Mouse (Mus musculus) heart, postnatal 0 days (tissue): ENCODE results near the gene Arl14. TPM values are rescaled to one million over a fixed set of nuclear protein-coding genes. Genes with fewer than 3 reads are reported as not detected.

Experiments used
- ATAC-seq: fragments of 200-750 bp; cut with Nextera tagmentation; 2 replicates; pipeline ENCODE4 v1.8.0; 2017; ENCODE audit warnings: low read depth, moderate number of reproducible peaks, moderate library complexity; ENCODE audit not compliant: insufficient read depth
- DNase-seq: peaks from one replicate; pipeline ENCODE4 v3.0.0-alpha.2; 2016; ENCODE audit warnings: low spot score
- H3K27ac ChIP-seq: fragments of 300-500 bp; sonication (generic); 2 replicates; pipeline ENCODE4 v1.5.1; 2014; ENCODE audit warnings: low read depth, mild to moderate bottlenecking
- H3K27me3 ChIP-seq: fragments of 300-500 bp; sonication (generic); 2 replicates; pipeline ENCODE4 v1.6.1; 2014; ENCODE audit warnings: low read length, mixed read lengths; ENCODE audit not compliant: control insufficient read depth, insufficient read depth
- H3K36me3 ChIP-seq: fragments of 300-500 bp; sonication (generic); replicated peaks from 2 replicates; pipeline ENCODE4 v1.6.1; 2014; ENCODE audit warnings: low read length, mixed read lengths; ENCODE audit not compliant: control insufficient read depth, insufficient read depth
- H3K4me1 ChIP-seq: fragments of 300-500 bp; sonication (generic); 2 replicates; pipeline ENCODE4 v1.6.1; 2014; ENCODE audit warnings: antibody characterized with exemption; ENCODE audit not compliant: control insufficient read depth, insufficient read depth
- H3K4me2 ChIP-seq: fragments of 300-500 bp; sonication (generic); 2 replicates; pipeline ENCODE4 v1.6.1; 2014; ENCODE audit warnings: low read depth, mild to moderate bottlenecking, low read length, moderate library complexity
- H3K4me3 ChIP-seq: fragments of 300-500 bp; sonication (generic); 2 replicates; pipeline ENCODE4 v1.5.1; 2014; ENCODE audit warnings: low read depth, low read length
- H3K9ac ChIP-seq: fragments of 300-500 bp; sonication (generic); replicated peaks from 2 replicates; pipeline ENCODE4 v1.6.1; 2014; ENCODE audit warnings: low read depth, low read length, mixed read lengths
- H3K9me3 ChIP-seq: fragments of 300-500 bp; sonication (generic); replicated peaks from 2 replicates; pipeline ENCODE4 v1.6.1; 2016; ENCODE audit warnings: low read length; ENCODE audit not compliant: control insufficient read depth
- CTCF ChIP-seq: IDR thresholded peaks from 2 replicates; pipeline ENCODE4 v1.5.1; 2016; ENCODE audit warnings: antibody characterized with exemption, control low read depth, low read depth
- EP300 ChIP-seq: IDR thresholded peaks from 2 replicates; pipeline ENCODE4 v1.6.1; 2016; ENCODE audit warnings: antibody characterized with exemption, low read depth
- WGBS: fragments of 180-500 bp; shearing (Covaris S2); extraction: QIAGEN DNeasy Blood & Tissue Kit; methylation state at CpG from one replicate; pipeline ENCODE4 v1.1.7; 2014; 5-methylcytosine and 5-hydroxymethylcytosine counted together
- polyA plus RNA-seq: library from polyadenylated mRNA; unstranded; fragments of >200 nt; fragmentation: Nextera tagmentation; extraction: Ambion mirVana; gene quantifications from 2 replicates; pipeline ENCODE4 v1.2.1, GENCODE M21; 2015
- total RNA-seq: library from RNA; depleted of rRNA; stranded (reverse); fragments of >200 nt; gene quantifications from 2 replicates; pipeline ENCODE4 v1.2.3, GENCODE M21; 2014; ENCODE audit warnings: low replicate concordance

Arl14 gene
- total and polyA plus RNA-seq, 2 experiments from 2014 or later, result not detected

DNA sequence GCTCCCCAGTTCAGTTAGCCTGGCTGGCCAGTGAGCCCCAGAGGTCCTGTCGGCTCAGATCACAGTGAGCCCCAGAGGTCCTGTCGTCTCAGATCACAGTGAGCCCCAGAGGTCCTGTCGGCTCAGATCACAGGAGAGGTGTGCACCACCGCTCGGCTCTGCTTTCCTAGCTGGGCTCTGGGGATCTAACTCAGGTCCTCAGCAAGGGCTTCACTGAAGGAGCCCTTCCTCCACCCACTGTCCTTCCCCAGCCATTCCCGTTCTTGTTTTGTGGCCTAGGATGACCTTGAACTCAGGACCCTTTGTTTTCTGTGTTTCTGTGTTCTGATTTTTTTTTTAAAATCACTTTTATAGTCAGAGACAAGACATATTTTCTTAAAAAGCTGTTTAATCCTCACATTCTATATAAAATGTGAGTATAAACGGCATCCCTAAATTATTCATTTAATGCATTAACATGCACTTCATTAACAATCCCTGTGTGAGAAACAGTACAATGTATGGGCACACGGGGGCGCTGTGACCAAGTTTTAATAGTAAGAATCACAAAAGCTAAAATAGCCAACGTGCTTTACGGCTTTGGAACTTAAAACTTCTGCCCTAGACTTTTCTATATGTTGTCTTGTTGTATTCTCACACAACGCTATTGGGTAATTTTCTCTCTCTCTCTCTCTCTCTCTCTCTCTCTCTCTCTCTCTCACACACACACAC, 16.1 kb downstream of the Arl14 start:
- Histone ChIP-seq H3K9ac (no peak overlapping the region), H3K9me3 (no peaks in the 10 kb centered on the region), H3K4me1 (no peaks in the 10 kb centered on the region), H3K27ac (no peak overlapping the region), H3K36me3 (no peaks in the 10 kb centered on the region), H3K4me3 (no peak overlapping the region), H3K27me3 (no peaks in the 10 kb centered on the region), H3K4me2 (no peak overlapping the region)
- WGBS, result 42% methylated on average over 12 of the region's 12 CpGs
- no peak for ATAC-seq
- DNase-seq, result peak; percentile 43
- TF ChIP-seq EP300 (no peak), CTCF (peak; percentile 64)

- Histone ChIP-seq H3K36me3 (no peaks in the 10 kb centered on the region), H3K4me3 (no peak overlapping the region), H3K27me3 (no peaks in the 10 kb centered on the region), H3K27ac (no peak overlapping the region), H3K9ac (no peak overlapping the region), H3K4me1 (no peaks in the 10 kb centered on the region), H3K4me2 (no peak overlapping the region), H3K9me3 (no peaks in the 10 kb centered on the region)
- ATAC-seq, result no peak
- no peak for DNase-seq
- WGBS, result 67% methylated on average over 5 of the region's 5 CpGs
- no peak for TF ChIP-seq CTCF
- no peak for TF ChIP-seq EP300
Measured at GRCm38 (mm10) chr3:69239246-69239645, 17.0 kb downstream of the Arl14 start.

- Histone ChIP-seq H3K4me2 (no peak overlapping the region), H3K9ac (no peak overlapping the region), H3K27me3 (no peaks in the 10 kb centered on the region), H3K4me1 (no peaks in the 10 kb centered on the region), H3K27ac (no peak overlapping the region), H3K4me3 (no peak overlapping the region), H3K36me3 (no peaks in the 10 kb centered on the region), H3K9me3 (no peaks in the 10 kb centered on the region)
- DNase-seq, result no peak
- 44% methylated on average over 1 of the region's 1 CpGs for WGBS
- TF ChIP-seq EP300 (no peak), CTCF (no peak)
- ATAC-seq, result no peak
Measured at GRCm38 (mm10) chr3:69241020-69241419, 18.8 kb downstream of the Arl14 start.

DNA sequence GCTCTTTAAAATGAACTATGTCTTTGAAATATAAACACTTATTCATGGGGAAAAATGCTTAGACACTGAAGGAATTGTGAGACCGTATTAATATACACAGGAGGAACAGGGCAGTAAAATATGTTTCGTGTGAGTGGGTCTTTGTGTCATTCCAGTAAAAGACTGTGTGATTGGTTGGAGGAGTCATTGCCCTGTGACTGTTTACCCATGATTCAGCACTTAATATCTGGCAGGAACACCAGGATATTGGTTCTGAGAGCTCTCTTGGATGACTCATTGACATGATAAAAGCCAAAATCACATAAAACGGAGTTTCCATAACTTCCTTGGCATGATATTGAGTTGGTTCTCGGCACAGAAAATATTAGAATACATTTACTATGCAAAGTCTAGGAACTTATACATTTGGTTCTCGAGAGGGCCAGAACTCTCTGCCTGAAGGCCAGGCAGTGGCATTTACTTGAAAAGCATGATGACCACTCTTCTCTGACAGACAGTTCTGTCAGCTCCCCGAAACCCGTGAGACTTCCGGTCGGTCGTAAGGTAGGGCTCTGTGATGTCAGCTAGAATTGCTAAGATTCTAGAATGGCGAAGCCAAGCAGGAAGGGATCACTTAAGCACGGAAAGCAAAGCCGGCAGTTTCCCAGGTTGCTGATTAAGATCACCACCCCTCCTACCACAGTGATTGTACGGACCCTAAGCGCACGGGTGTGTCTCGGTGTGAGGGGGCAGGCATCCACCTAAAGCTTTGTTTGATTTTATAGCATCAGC, 31.1 kb downstream of the Arl14 start:
- H3K36me3 ChIP-seq, result no peaks in the 10 kb centered on the region
- H3K27me3 ChIP-seq, result no peaks in the 10 kb centered on the region
- no peak for TF ChIP-seq EP300
- TF ChIP-seq CTCF, result no peak
- ATAC-seq (no peak), DNase-seq (no peak)
- no peaks in the 10 kb centered on the region for H3K4me1 ChIP-seq
- H3K4me3 ChIP-seq, result no peak overlapping the region
- WGBS, result 85% methylated on average over 17 of the region's 17 CpGs
- H3K9me3 ChIP-seq, result no peaks in the 10 kb centered on the region
- no peak overlapping the region for H3K27ac ChIP-seq
- no peak overlapping the region for H3K9ac ChIP-seq
- H3K4me2 ChIP-seq, result no peak overlapping the region

DNA sequence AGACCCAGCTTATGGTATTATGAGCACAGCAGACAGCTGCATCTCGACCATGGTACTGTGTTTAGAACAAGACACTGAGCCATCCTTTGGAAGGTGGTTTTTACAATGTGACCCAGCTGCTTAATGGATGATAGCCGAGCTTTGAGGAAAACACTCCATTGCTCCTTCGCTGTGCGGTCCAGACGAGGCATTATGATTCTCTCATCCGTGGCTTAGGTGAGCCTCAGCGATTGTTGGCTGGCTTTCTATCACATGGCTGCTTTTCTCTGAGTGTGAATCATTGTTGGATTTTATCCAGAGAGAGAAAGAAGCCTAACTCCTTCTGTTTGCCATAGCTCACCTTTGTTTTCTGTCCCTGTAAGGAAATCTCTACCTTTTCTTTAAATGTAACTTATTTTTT, 32.5 kb downstream of the Arl14 start:
- no peak overlapping the region for H3K27ac ChIP-seq
- no peaks in the 10 kb centered on the region for H3K4me1 ChIP-seq
- no peak for ATAC-seq
- no peaks in the 10 kb centered on the region for H3K27me3 ChIP-seq
- DNase-seq, result no peak
- no peaks in the 10 kb centered on the region for H3K36me3 ChIP-seq
- no peak overlapping the region for H3K9ac ChIP-seq
- no peaks in the 10 kb centered on the region for H3K9me3 ChIP-seq
- no peak overlapping the region for H3K4me2 ChIP-seq
- 68% methylated on average over 7 of the region's 7 CpGs for WGBS
- no peak for TF ChIP-seq EP300
- no peak for TF ChIP-seq CTCF
- no peak overlapping the region for H3K4me3 ChIP-seq
